Mouse (Mus musculus): ENCODE measurements around the gene Pigs. TPM values are rescaled to one million over a fixed set of nuclear protein-coding genes. Genes with fewer than 3 reads are reported as not detected.

The Pigs gene
- polyA plus RNA-seq, 1 experiment = 77.3 TPM

- Histone ChIP-seq H3K27ac (ENCODE audit: insufficient read depth, low read length) (no peak overlapping the region), H3K4me1 (ENCODE audit: control insufficient read depth, insufficient read depth, low read length) (0 out of 2 replicates have a peak, but pooled peaks cover 1% of the 10 kb centered on the region), H3K4me3 (ENCODE audit: insufficient read depth, low read length) (no peak overlapping the region)
- no peak for TF ChIP-seq POLR2A (IDR thresholded peaks at IDR 0.05; ENCODE audit: extremely low read depth, insufficient read depth, low read length)
- no peak for TF ChIP-seq CTCF (IDR thresholded peaks at IDR 0.05; ENCODE audit: extremely low read depth, insufficient read depth, low read length)
Measured at GRCm38 (mm10) chr11:78332676-78333075, 4.5 kb downstream of the Pigs start.

- Histone ChIP-seq H3K4me3 (ENCODE audit: insufficient read depth, low read length) (no peak overlapping the region), H3K4me1 (ENCODE audit: control insufficient read depth, insufficient read depth, low read length) (0 out of 2 replicates have a peak, but pooled peaks cover 1% of the 10 kb centered on the region), H3K27ac (ENCODE audit: insufficient read depth, low read length) (no peak overlapping the region)
- TF ChIP-seq CTCF (IDR thresholded peaks at IDR 0.05; ENCODE audit: extremely low read depth, insufficient read depth, low read length) = no peak
- no peak for TF ChIP-seq POLR2A (IDR thresholded peaks at IDR 0.05; ENCODE audit: extremely low read depth, insufficient read depth, low read length)
Measured at GRCm38 (mm10) chr11:78333992-78334391, 5.8 kb downstream of the Pigs start.

DNA sequence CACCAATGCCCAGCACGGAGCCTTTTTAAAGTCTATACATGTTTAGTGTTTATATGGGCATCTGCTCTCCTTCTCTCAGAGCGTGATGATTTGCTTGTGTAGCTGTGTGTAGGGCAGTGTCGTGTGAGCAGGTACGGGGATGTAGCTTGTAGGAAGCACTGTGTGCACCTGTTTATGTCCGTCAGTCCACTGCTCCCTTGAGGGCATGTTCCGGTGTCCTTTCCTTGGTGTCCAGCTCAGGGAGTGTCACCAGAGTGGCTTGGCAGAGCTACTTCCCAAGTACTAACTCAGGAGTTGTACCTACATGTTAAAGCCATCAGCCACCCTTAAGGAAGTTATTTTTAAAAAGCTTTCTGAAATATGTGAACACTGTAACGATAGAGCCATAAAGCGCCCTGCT is 8.8 kb downstream of the Pigs start:
- Histone ChIP-seq H3K27ac (ENCODE audit: insufficient read depth, low read length) (no peak overlapping the region), H3K4me1 (ENCODE audit: control insufficient read depth, insufficient read depth, low read length) (no peaks in the 10 kb centered on the region), H3K4me3 (ENCODE audit: insufficient read depth, low read length) (no peak overlapping the region)
- TF ChIP-seq POLR2A (IDR thresholded peaks at IDR 0.05; ENCODE audit: extremely low read depth, insufficient read depth, low read length) (no peak), CTCF (IDR thresholded peaks at IDR 0.05; ENCODE audit: extremely low read depth, insufficient read depth, low read length) (no peak)

- Histone ChIP-seq H3K4me1 (ENCODE audit: control insufficient read depth, insufficient read depth, low read length) (0 out of 2 replicates have a peak, but pooled peaks cover 2% of the 10 kb centered on the region), H3K27ac (ENCODE audit: insufficient read depth, low read length) (no peak overlapping the region), H3K4me3 (ENCODE audit: insufficient read depth, low read length) (no peak overlapping the region)
- TF ChIP-seq POLR2A (IDR thresholded peaks at IDR 0.05; ENCODE audit: extremely low read depth, insufficient read depth, low read length) (no peak), CTCF (IDR thresholded peaks at IDR 0.05; ENCODE audit: extremely low read depth, insufficient read depth, low read length) (no peak)
Measured at GRCm38 (mm10) chr11:78341702-78342101, 13.5 kb downstream of the Pigs start.

GRCm38 (mm10) chr11:78343381-78344327 is 15.4 kb downstream of the Pigs start, which contains the start of gene Unc119:
Unc119 (plus strand) TSS chr11:78343482.
- 0 out of 2 replicates have a peak, but pooled peaks cover 2% of the 10 kb centered on the region for H3K4me1 ChIP-seq (ENCODE audit: control insufficient read depth, insufficient read depth, low read length)
- H3K4me3 ChIP-seq (ENCODE audit: insufficient read depth, low read length) = peak within 1 kb of the TSS; percentile 49
- peak within 1 kb of the TSS; percentile 61; the same call in 1 of the 2 replicates for H3K27ac ChIP-seq (ENCODE audit: insufficient read depth, low read length)
- TF ChIP-seq CTCF (IDR thresholded peaks at IDR 0.05; ENCODE audit: extremely low read depth, insufficient read depth, low read length) (no peak), POLR2A (IDR thresholded peaks at IDR 0.05; ENCODE audit: extremely low read depth, insufficient read depth, low read length) (no peak)

DNA sequence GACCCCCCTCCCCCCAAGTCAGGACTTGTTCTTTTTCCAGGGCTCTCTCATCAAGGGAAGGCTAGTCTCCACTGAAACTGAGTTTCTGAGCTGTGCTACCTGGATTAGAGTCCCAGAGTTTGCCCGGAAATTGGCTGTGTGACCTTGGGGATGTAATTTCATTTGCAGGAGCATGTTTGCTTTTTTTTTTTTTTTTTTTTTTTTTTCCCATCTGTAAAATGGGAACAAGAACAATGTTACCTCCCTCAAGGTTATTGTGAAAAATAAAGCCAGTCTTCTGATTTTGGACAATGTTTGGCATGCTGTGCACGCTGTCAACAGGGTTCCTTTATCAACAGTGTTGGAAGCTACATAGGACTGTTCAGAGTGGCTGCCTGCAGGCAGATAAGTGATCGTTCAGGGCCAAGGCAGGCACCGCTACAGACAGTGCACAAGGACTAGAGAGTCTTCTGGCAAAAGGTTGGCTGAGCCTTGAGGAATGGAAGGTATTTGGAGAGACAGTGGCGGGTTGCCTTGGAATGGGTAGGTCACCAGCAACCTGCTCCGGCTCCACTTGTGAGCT is 16.2 kb downstream of the Pigs start:
- H3K4me1 ChIP-seq (ENCODE audit: control insufficient read depth, insufficient read depth, low read length) = 0 out of 2 replicates have a peak, but pooled peaks cover 2% of the 10 kb centered on the region
- TF ChIP-seq POLR2A (IDR thresholded peaks at IDR 0.05; ENCODE audit: extremely low read depth, insufficient read depth, low read length) = no peak
- no peak for TF ChIP-seq CTCF (IDR thresholded peaks at IDR 0.05; ENCODE audit: extremely low read depth, insufficient read depth, low read length)
- H3K27ac ChIP-seq (ENCODE audit: insufficient read depth, low read length) = no peak overlapping the region
- H3K4me3 ChIP-seq (ENCODE audit: insufficient read depth, low read length) = peak overlapping the region; percentile 49

DNA sequence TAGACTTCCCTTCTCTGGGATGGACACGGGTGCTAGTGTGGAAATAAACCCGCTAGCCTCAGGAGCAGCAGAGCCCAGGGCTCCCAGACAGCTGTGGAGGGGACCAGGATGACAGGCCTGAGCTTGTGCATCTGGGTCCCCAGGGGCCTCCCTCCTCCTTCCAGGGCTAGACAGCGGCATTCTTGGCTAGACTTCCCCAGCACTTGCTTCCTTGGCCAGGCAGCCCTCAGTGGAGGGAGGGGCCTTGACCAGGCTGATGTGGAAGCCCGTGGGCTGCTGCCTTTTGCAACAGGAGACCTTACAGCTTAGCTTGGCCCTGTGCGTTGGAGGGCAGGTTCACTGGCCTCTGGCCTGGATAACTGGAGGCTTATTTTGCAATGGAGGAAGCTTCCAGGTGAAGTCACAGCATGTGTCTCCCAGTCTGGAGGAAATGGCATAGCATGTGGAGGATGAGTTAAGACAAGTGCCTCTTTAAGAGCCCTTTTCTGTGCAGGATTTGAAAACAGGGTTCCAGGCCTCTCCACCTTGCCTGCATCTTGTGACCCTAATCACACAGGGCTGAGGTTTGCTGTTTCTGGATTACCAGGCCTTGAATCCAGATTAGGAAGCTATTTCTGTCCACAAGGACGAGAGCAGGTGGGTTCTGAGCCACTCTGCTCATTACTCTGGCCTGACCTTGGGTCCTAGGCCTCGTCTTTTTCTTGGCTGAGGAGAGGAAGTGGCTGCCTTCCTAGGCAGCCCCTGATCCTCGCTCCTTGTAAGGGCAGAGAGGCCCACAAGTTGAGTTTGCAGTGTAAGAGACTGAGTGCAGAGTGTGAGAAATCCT is 16.9 kb downstream of the Pigs start:
- Histone ChIP-seq H3K4me1 (ENCODE audit: control insufficient read depth, insufficient read depth, low read length) (0 out of 2 replicates have a peak, but pooled peaks cover 2% of the 10 kb centered on the region), H3K27ac (ENCODE audit: insufficient read depth, low read length) (no peak overlapping the region), H3K4me3 (ENCODE audit: insufficient read depth, low read length) (peak overlapping the region; percentile 49; the same call in 1 of the 2 replicates)
- TF ChIP-seq CTCF (IDR thresholded peaks at IDR 0.05; ENCODE audit: extremely low read depth, insufficient read depth, low read length) = no peak
- no peak for TF ChIP-seq POLR2A (IDR thresholded peaks at IDR 0.05; ENCODE audit: extremely low read depth, insufficient read depth, low read length)

- TF ChIP-seq POLR2A (IDR thresholded peaks at IDR 0.05; ENCODE audit: extremely low read depth, insufficient read depth, low read length) (no peak), CTCF (IDR thresholded peaks at IDR 0.05; ENCODE audit: extremely low read depth, insufficient read depth, low read length) (no peak)
- 0 out of 2 replicates have a peak, but pooled peaks cover 2% of the 10 kb centered on the region for H3K4me1 ChIP-seq (ENCODE audit: control insufficient read depth, insufficient read depth, low read length)
- no peak overlapping the region for H3K27ac ChIP-seq (ENCODE audit: insufficient read depth, low read length)
- no peak overlapping the region for H3K4me3 ChIP-seq (ENCODE audit: insufficient read depth, low read length)
Measured at GRCm38 (mm10) chr11:78345801-78346200, 17.6 kb downstream of the Pigs start.

All from cortical plate, adult 2 months (tissue).